Mouse (Mus musculus) liver, adult 2 months (tissue): ENCODE results near the gene Lhx5. TPM values are rescaled to one million over a fixed set of nuclear protein-coding genes. Genes with fewer than 3 reads are reported as not detected.
A peak's percentile ranks its signal among the peaks of the same experiment; 100 is the strongest.

Experiments used
- DNase-seq: peaks from one replicate; pipeline ENCODE4 v3.0.0-alpha.2; 2011; ENCODE audit warnings: low read depth, low spot score; ENCODE audit errors: extremely low read depth
- H3K27ac ChIP-seq: fragments of 200-500 bp; replicated peaks from 2 replicates; pipeline ENCODE4 v1.5.1; 2012; ENCODE audit warnings: low read depth, mild to moderate bottlenecking, control low read depth, inconsistent platforms, low read length; ENCODE audit not compliant: insufficient read depth
- H3K27me3 ChIP-seq: fragments of 200-500 bp; 2 replicates; pipeline ENCODE4 v1.6.1; 2012; ENCODE audit warnings: mild to moderate bottlenecking, moderate library complexity, low read length, inconsistent platforms; ENCODE audit not compliant: control insufficient read depth, insufficient read depth
- H3K36me3 ChIP-seq: fragments of 200-500 bp; 2 replicates; pipeline ENCODE4 v1.6.1; 2012; ENCODE audit warnings: low read length, inconsistent platforms; ENCODE audit not compliant: control insufficient read depth, insufficient read depth
- H3K4me1 ChIP-seq: fragments of 200-500 bp; 2 replicates; pipeline ENCODE4 v1.6.1; 2011; ENCODE audit warnings: low read length; ENCODE audit not compliant: control insufficient read depth, insufficient read depth
- H3K4me3 ChIP-seq: fragments of 200-500 bp; 2 replicates; pipeline ENCODE4 v1.5.1; 2011; ENCODE audit warnings: low read depth, mild to moderate bottlenecking, control low read depth, low read length, moderate library complexity; ENCODE audit not compliant: insufficient read depth
- H3K79me2 ChIP-seq: fragments of 200-500 bp; 2 replicates; pipeline ENCODE4 v1.6.1; 2012; ENCODE audit warnings: inconsistent platforms, mild to moderate bottlenecking, low read length, moderate library complexity; ENCODE audit not compliant: control insufficient read depth, insufficient read depth
- H3K9ac ChIP-seq: fragments of 200-500 bp; 2 replicates; pipeline ENCODE4 v1.6.1; 2012; ENCODE audit warnings: low read depth, mild to moderate bottlenecking, control low read depth, inconsistent platforms, low read length
- CTCF ChIP-seq: fragments of 200-500 bp; IDR thresholded peaks from 2 replicates; pipeline ENCODE4 v1.5.1; 2011; ENCODE audit warnings: low read depth, low read length, control low read depth
- POLR2A ChIP-seq: fragments of 200-500 bp; IDR thresholded peaks from 2 replicates; pipeline ENCODE4 v1.6.1; 2011; ENCODE audit warnings: low read length, control low read depth; ENCODE audit not compliant: insufficient read depth; ENCODE audit errors: extremely low read depth
- WGBS: fragments of 180-500 bp; shearing (Covaris S2); methylation state at CpG from one replicate; pipeline ENCODE4 v1.1.7; 2018; 5-methylcytosine and 5-hydroxymethylcytosine counted together
- polyA plus RNA-seq: library from polyadenylated mRNA; depleted of rRNA; stranded (reverse); fragments of >200 nt; gene quantifications from 2 replicates; pipeline ENCODE4 v1.2.3, GENCODE M21; 2012
- total RNA-seq: library from RNA; depleted of rRNA; stranded (reverse); fragments of >200 nt; gene quantifications from 2 replicates; pipeline ENCODE4 v1.2.3, GENCODE M21; 2014

The Lhx5 gene
- total and polyA plus RNA-seq, 2 experiments: not detected

DNA sequence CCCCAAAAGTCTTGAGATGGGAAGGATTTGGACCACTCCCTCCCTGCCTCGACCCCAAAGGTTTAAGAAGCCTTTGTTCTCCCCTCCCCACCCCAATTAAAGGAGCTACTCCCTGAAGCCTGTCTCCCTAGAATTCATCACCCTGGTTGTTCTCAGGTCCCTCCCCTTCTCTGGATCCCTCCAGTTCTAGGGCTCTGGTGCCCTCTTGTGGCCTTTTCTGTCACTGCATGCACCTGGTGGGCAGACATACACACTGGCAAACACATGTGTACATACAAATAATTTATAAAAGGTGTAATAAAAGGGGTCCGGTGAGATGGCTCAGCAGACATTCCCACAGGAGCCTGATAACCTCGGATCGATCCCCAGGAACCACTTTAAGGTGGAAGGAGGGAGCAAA is 32.8 kb downstream of the Lhx5 start:
- H3K4me3 ChIP-seq: no peak overlapping the region
- TF ChIP-seq CTCF: peak; percentile 45; the same call in 1 of the 2 replicates
- no peak for TF ChIP-seq POLR2A
- H3K4me1 ChIP-seq: peaks cover 11% of the 10 kb centered on the region; the same call in 1 of the 2 replicates
- H3K9ac ChIP-seq: no peak overlapping the region
- no peaks in the 10 kb centered on the region for H3K36me3 ChIP-seq
- WGBS: 75% methylated on average over 4 of the region's 4 CpGs
- H3K27ac ChIP-seq: no peak overlapping the region
- no peaks in the 10 kb centered on the region for H3K79me2 ChIP-seq
- H3K27me3 ChIP-seq: no peaks in the 10 kb centered on the region
- DNase-seq: no peak

DNA sequence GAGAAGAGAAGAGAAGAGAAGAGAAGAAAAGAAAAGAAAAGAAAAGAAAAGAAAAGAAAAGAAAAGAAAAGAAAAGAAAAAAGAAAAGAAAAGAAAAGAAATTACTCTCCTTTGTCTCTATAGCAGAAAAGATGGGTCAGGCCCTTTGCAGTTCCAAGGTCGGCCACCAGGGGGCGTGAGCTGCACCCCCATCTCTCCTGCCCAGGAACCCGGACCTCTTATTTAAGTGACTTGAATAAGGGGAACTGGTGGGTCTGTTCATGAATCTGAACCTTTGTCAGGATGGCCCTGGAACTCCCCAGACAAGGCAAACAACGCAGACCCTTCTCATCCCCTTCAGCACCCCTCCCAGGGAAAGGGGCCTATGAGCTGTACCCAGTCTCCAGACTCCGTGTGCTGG is 33.6 kb downstream of the Lhx5 start:
- WGBS: 37% methylated on average over 5 of the region's 5 CpGs
- no peak overlapping the region for H3K9ac ChIP-seq
- DNase-seq: no peak
- H3K27ac ChIP-seq: no peak overlapping the region
- no peaks in the 10 kb centered on the region for H3K79me2 ChIP-seq
- peak; percentile 77 for TF ChIP-seq CTCF
- no peak for TF ChIP-seq POLR2A
- H3K27me3 ChIP-seq: no peaks in the 10 kb centered on the region
- peaks cover 11% of the 10 kb centered on the region; the same call in 1 of the 2 replicates for H3K4me1 ChIP-seq
- no peak overlapping the region for H3K4me3 ChIP-seq
- H3K36me3 ChIP-seq: no peaks in the 10 kb centered on the region

DNA sequence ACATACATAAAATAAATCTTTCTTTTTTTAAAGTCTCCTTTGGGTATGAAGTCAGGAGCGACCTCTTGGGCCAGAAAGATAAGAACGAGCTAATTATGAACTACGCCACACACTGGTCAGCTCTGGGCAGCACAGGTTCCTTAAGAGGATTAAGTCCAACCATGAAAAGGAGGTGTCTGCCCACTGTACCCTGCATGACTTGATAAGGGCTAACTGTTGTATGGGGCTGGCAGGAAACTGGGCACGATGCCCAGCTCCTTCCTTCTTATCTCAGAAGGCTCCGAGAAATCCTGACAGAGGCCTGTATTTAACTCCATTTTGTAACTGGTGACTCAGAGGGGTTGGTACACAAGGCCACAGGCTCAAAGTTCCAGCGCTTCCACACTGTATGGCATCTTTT is 34.4 kb downstream of the Lhx5 start:
- 56% methylated on average over 6 of the region's 6 CpGs for WGBS
- H3K36me3 ChIP-seq: no peaks in the 10 kb centered on the region
- H3K27ac ChIP-seq: no peak overlapping the region
- DNase-seq: no peak
- H3K9ac ChIP-seq: no peak overlapping the region
- H3K79me2 ChIP-seq: no peaks in the 10 kb centered on the region
- no peak overlapping the region for H3K4me3 ChIP-seq
- peaks cover 11% of the 10 kb centered on the region; the same call in 1 of the 2 replicates for H3K4me1 ChIP-seq
- H3K27me3 ChIP-seq: no peaks in the 10 kb centered on the region
- TF ChIP-seq CTCF (no peak), POLR2A (no peak)

DNA sequence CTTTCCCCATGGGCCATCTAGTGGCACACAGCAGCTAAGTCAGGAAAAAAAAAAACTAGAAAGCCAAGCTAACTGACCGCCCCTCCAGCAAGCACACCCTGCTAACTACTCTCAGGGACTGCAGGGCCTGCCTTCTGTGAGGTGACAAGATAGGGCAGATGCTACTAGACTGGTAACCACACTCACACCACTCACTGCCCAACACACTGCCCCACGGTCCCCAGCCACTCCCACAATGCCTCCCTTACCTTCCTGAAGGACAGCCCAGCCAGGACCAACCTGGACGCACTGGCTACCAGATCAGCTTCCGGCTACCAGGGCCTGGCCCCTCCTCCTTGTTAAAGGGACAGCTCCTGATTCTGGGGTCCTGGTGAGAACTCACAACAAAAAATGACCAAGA is 35.5 kb downstream of the Lhx5 start:
- Histone ChIP-seq H3K27ac (peak overlapping the region; percentile 60), H3K79me2 (no peaks in the 10 kb centered on the region), H3K9ac (peak overlapping the region; percentile 21), H3K4me1 (peaks cover 16% of the 10 kb centered on the region; the same call in 1 of the 2 replicates), H3K4me3 (no peak overlapping the region), H3K36me3 (no peaks in the 10 kb centered on the region), H3K27me3 (no peaks in the 10 kb centered on the region)
- 20% methylated on average over 4 of the region's 4 CpGs for WGBS
- DNase-seq: peak; percentile 79
- TF ChIP-seq POLR2A (peak; percentile 41; the same call in 1 of the 2 replicates), CTCF (0 out of 2 replicates have a peak, but pooled peaks have one; percentile 9)

DNA sequence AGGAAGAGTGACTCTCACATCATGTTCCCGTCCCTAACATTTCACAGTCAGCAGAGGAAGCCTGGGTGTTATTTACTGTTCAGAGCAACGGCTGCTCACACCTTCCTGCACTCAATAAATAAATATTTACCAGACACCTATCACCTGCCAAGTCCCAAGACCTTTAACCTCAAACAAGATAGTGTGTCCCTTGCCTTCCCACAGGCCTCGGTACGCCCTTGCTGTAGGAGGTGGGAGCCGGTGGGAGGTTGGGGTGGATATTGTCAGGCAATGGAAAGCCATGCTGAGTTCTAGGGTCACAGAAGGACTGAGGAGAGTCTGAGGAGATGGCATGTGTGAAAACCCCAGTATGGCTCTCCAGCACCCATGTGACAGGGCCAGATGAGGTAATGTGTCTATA is 36.8 kb downstream of the Lhx5 start:
- peak overlapping the region; percentile 89 for H3K27ac ChIP-seq
- no peaks in the 10 kb centered on the region for H3K36me3 ChIP-seq
- no peak overlapping the region for H3K4me3 ChIP-seq
- no peak for TF ChIP-seq CTCF
- TF ChIP-seq POLR2A: no peak
- no peaks in the 10 kb centered on the region for H3K27me3 ChIP-seq
- H3K9ac ChIP-seq: no peak overlapping the region; the same call in 1 of the 2 replicates
- DNase-seq: peak; percentile 97
- peaks cover 18% of the 10 kb centered on the region for H3K4me1 ChIP-seq
- H3K79me2 ChIP-seq: no peaks in the 10 kb centered on the region
- 36% methylated on average over 5 of the region's 5 CpGs for WGBS

DNA sequence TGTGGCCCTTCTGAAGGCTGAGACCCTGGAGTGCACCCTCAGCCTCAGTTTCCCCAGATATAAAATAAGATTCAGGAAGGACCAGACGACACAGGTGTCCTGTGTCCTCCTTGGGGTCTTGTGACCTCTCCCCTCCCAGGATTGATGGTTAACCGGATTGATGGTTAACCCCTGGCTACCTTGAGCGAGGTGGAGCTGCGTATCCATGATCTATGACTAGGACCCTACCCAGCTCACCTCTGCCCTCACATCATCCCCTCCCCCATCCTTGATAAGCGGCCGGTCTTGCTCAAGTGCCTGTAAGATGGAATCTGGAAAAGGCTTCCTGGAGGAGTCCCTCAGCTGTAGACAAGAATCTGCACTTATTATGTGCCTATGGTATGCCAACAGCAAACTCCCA is 37.3 kb downstream of the Lhx5 start:
- H3K79me2 ChIP-seq: no peaks in the 10 kb centered on the region
- H3K4me3 ChIP-seq: no peak overlapping the region
- peaks cover 18% of the 10 kb centered on the region for H3K4me1 ChIP-seq
- peak; percentile 63 for DNase-seq
- WGBS: 27% methylated on average over 6 of the region's 6 CpGs
- TF ChIP-seq CTCF (no peak), POLR2A (no peak)
- no peaks in the 10 kb centered on the region for H3K36me3 ChIP-seq
- no peak overlapping the region; the same call in 1 of the 2 replicates for H3K9ac ChIP-seq
- peak overlapping the region; percentile 89 for H3K27ac ChIP-seq
- no peaks in the 10 kb centered on the region for H3K27me3 ChIP-seq
